Mouse (Mus musculus): Measurements from ENCODE around the gene Spag17. TPM values are rescaled to one million over a fixed set of nuclear protein-coding genes. Genes with fewer than 3 reads are reported as not detected.
"Not testable (repeated sequence)": the region's sequence is repeated elsewhere in the genome, so short reads cannot be mapped to it uniquely, and the experiment has no call there.

The Spag17 gene
- total RNA-seq (2021), result 1 to 10 TPM; 1.1 to 1.2 TPM

DNA sequence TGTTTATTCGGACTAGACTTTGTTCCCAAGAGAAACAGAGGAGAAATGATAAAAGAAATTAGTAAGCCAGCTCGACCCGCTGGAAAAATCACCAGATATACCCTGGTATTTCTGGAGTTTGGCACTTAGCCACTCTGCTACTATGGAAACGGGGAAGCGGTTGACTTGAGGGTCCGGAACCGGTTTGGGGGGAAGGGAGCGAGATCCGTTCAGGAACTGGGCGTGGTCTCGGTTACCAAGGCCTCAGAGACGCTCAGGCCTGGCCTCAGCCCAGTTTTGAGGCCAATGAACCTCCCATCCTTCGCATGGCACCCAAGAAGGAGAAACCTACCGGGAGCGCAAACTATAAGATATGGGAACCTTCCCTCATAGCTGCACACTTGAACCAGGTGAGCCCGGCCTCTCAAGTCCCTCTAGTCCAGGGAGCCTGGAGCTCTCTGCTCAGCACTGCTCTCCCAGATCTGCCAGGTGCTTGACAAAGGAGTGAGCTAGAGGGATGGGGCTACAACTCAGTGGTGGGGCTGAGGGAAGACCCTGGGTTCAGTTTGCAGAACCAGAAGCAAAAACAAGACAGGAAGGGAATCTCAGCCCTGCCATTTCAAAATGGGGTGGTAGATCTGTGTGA is at the start of gene Spag17:
TSS of gene Spag17 (plus strand) at position 220 of the 625 bp plus-strand sequence.
- peak; percentile 34 for DNase-seq
- intact Hi-C loops (cut with DNase I), result no loop called here

DNA sequence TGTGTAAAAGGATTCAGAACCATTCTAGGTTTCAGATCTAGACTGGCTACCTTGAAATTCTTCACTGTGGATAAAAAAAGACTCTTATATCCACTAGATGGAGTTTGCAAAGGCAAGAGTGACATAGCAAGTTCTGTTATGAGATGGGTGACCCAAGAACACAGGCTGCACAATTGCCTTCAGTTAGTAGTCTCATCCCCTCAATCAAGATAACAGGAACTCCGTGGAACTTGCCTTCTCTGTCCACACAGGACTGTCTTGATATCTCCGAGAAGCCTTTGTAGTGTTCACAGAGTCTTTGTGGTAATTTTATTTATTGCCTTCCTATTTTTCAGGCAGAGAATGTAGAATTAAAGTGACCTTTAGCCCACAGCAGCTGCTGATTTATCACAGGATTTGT is 42.9 kb upstream of the Spag17 start:
- intact Hi-C loops (cut with DNase I), result no loop called here
- DNase-seq, result no peak

DNA sequence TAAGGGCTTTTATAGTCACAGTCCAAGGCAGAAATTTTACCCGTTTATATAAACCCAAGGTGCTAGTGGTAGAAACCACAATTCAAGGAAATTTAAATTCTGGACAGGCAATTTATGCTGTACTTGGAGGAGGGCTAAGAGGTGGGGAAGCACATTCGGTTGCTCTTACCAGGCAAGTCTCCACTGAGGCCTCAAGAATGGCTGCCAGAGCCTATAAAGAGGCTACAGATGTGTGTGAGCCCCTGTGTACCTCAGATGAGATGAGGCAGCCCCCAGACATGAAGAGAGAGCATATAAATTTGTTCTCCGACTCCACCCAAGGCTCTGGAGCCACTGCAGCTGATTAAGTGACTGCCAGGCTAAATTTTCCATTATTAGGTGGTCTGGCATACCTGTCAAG is 42.4 kb upstream of the Spag17 start:
- intact Hi-C loops (cut with DNase I), result no loop called here
- no peak for DNase-seq

DNA sequence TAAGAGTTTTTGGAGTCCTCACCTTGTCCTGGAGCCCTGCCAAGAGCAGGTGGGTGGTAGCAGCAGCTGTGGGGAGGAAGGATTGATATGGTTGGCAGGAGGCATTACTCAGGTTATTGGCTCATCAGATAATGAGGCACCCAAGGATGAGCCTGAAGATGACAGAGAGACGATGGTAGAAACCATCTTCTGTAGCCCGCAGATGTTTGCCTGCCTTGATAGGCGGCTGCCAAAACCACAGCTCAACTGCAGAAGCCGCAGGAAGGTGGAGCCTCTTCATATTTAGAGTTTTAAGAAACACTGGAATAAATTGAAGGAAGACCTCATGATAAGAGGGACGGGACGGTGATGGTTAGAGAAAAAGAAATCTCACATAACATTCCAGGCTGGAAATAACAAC is 42.0 kb upstream of the Spag17 start:
- intact Hi-C loops (cut with DNase I), result no loop called here
- DNase-seq, result no peak

DNA sequence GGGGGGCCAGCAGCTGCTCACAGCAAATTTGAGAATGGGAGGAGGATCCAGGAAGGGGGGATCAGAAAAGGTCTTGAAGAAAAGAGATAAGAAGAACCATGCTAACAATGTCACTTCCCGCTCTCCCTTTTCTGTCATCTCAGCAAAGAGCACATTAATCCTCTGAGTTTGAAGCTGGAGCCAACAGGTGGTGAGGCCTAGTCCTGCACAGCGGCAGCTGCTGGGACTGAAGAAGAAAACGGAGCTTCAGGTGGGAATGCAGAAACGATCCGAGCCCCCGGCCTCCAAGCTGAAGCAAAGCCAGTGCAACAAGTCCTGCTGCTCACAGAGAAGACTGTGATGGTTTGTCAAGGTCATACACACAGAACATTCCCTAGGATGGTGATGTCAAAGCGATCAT is 34.3 kb upstream of the Spag17 start:
- intact Hi-C loops (cut with DNase I), result no loop called here
- DNase-seq, result no peak

DNA sequence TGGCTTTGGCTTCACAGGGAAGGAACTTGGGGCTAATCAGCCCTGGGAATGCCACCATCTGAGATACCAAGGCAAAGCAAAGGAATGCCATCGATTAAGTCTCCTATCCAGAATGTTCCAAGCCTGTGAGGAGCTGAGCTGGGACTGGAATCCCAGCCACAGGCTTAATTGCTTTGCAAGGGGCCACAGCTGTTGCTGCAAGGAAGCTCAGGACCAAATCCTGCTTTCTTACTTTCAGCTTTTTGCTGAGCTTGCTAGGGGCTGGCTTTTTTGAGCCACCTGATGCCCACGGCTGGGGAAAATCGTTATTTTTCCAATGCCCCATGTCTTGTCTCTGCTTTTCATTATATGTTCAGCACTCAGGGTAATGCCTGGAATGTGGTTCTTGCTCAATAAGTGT is 30.6 kb upstream of the Spag17 start:
- intact Hi-C loops (cut with DNase I), result no loop called here

DNA sequence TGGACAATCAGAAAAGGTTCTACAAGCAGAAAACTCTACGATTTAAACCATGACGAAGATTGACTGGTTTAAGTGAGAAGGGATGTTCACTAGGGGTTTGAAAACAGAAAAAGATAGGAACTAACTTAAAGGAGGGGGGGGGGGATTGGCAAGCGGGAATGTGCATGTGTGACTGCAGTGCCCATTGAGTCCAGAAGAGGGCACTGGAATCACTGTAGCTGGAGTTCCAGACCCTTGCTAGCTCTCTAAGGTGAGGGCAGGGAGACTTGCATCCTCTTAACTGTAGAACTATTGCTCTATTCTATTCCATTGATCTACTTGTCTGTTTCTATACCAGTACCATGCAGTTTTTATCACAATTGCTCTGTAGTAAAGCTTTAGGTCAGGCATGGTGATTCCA is 26.3 kb upstream of the Spag17 start:
- intact Hi-C loops (cut with DNase I), result no loop called here
- no peak for DNase-seq

More for the DNA sequence above, 30.6 kb upstream of the Spag17 start:
- DNase-seq, result no peak

DNA sequence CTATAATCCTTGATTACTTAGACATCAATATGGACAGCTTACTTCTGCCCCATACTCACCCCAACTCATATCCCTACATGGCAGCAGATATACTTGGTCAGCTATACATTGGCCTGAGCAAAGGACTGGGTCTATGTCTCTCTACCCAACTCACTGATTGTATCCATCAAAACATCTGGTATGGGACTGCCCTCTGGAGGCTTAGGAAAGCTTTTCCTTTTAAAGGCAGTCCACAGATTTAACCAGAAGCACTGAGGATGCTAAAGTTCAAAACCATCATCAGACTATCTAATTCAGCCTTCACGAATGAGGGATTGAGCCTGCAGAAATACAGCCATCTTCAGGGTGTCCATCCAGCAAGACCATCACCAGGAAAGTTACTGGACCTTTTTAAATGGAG is 20.5 kb upstream of the Spag17 start:
- intact Hi-C loops (cut with DNase I), result no loop called here
- no peak for DNase-seq

DNA sequence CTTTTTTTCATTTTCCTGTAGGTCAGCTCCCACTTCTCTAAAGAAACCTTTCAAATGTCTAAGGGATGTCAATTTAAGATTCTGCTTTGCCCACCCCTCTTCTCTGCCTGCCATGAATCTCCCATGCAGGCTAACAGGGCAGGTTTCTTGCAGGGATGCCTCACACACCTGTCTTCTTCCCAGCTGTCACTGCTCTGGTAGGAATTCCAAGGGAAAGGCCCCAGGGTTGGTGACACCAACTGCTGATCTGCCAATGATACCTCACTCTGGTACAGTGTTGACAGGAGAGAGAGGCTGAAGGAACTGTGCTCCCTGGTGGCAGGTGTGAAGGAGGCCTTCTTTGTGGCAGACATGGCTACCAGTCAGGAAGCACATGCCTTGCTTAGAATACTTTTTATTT is 10.1 kb upstream of the Spag17 start:
- intact Hi-C loops (cut with DNase I), result no loop called here
- no peak for DNase-seq

DNA sequence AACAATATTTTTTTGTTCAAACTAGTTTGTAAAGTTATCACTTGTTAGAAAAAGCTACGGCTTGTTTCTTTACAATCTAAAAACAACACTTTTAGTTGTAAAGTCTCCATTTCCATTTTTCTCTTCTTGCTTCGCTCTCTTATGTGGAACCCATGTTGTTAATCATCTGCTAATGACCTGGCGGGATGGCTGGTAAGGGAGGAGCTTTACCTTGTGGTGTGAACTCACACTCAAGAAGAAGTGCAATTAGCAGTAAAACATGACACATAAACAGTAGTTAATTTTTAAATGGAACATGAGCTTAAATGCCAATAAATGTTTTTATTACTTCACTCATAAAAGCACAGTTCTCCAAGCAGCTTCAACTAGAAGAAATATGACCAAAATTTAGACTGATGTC is 3.7 kb upstream of the Spag17 start:
- intact Hi-C loops (cut with DNase I), result no loop called here
- no peak for DNase-seq

DNA sequence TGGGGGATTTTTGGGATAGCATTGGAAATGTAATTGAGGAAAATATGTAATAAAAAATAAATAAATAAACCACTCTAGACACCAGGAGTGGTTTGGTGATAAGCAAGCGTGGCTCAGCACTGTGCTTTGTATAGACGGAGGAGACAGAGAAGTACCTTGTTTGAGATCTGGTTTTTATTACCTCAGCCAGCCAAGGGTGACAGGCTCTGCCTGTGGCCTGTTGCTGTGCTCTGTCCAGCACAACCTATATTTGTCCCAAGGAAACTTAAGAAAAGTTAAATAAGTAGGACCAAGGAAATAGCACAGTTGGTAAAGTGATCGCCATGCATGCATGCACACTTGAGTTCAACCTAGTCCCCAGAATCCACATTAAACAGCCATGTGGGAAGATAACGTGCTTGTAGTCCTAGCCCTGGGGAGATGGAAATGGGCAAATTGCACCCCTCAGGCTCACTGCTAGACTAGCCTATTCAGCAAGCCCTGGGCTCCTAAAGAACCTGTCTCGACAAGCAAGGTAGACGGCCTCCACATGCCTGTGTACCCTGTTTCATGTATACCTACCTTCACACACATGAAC is 1.1 kb upstream of the Spag17 start:
- DNase-seq, result no peak
- intact Hi-C loops (cut with DNase I), result no loop called here

DNA sequence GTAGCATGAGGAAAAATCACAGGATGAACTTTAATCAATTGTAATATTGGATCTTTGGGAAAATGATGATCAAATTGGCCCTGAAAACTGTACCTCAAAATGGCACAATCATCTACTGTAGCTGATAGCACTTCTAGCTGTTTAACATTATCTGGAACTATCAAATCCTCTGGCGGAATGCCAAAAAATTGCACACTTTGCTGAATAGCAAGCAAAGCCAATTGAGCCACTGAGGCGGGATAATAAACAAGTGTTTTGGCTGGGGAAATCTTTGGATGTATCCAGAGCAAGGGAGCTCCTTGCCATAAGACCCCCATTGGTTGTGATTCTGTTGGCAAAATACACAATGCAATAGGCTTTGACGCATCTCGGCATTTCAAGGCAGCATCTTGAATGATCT is 9.5 kb downstream of the Spag17 start:
- DNase-seq; intact Hi-C loops (cut with DNase I): not testable (repeated sequence)

DNA sequence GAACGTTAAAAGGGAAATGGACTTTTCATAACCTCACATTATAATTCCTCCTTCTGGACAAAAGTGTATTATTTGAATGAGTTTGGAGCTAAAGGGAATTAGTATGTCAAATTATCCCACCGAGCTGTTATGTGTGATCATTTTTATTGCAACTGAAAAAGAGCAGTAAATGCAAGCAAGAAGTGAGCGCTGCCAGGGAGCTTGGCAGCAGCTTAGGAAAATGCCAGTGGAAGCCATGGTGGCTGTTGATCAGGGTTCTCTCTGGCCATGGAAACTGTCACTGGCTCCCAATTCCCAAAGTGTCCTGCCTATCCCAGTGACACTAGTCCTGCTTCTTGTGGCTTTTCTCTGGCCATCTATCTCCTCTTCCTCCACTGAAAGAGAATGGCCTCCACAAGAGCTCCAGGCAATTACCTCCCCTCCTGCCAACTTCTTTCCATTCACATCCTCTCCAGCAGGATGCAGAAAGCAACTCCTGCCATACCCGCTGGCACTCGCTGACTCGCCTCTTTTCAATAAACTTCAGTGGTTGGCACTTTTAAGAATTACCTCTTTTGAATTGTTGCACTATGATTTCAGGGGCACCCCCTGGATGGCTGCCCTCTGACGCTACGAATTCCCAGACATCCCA is 28.7 kb downstream of the Spag17 start:
- peak; percentile 12 for DNase-seq
- intact Hi-C loops (cut with DNase I), result no loop called here

DNA sequence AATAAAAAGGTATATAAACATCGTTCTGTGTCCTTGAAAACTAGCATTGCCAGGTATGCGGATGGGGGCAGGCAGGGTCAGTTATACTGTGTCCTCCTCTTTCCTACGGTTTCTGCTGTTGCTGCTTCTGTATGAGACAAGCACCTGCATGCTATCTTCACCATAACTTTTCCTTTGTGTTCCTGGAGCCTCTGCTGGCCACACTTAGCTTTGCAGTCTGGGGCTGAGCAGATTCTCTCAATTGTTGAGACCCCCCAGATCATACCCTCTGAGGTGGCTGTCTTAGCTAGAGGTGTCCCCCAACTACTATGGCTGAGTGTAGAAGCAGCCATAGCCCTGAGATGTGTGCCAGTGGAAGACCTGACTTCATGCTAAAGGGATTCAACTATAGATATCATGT is 37.7 kb downstream of the Spag17 start:
- DNase-seq, result no peak
- intact Hi-C loops (cut with DNase I), result no loop called here

DNA sequence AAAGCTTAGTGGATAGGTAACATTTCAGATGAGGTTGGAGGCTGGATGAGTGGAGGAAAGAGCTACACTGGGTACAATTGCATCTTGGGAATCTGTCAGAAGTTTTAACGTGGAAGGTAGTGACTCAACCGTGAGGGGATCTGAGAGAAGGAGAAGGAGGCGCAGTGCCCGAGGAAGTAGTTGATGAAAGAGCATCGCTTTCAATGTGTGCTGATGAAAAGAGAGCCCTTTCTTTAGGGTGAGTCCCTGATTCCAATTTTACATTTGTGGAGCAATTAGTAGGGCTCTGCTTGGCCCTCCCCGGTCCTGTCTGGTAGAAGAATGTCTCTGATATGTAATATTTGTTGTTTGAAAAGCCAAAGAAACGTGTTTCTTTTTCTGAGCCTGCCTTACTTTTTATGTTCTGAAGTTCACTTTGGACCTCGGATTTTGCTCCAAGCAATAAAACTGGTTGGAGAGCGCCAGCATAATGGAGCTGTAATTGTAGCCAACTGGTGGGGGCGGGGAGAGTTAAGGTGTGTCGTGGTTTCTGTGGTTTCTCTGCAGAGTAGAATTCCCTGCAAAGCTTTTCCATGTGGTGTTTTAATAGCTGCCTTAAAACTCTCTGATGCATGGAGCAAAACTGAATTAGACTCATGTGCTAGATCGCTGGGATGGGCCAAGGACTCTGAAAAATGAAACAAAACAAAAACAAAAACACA is 45.9 kb downstream of the Spag17 start:
- DNase-seq, result no peak
- intact Hi-C loops (cut with DNase I), result no loop called here

DNA sequence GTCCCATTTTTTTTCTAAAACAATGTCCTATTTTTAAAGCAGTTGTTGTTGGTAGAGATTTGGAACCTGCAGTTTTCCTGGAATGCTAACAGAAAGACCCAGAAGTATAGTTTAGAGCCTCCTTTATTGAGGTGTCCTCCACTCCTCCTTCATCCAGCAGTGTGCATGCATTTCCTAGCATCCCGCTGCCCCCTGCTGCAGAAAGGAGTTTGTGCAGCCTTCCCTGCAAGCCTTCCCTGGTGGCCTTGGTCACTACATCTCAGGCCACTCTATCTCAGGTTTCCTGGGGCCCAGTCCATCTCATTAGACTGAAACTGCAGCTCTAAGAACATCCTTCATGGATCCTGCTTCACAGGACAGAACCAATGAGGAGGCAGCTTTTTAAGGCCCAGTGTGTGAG is 51.0 kb downstream of the Spag17 start:
- intact Hi-C loops (cut with DNase I), result loop anchor here (5.0 kb wide), 3 partner anchors 684 to 1039 kb away; no protein-coding TSS in a partner anchor
- DNase-seq, result peak; percentile 20

DNA sequence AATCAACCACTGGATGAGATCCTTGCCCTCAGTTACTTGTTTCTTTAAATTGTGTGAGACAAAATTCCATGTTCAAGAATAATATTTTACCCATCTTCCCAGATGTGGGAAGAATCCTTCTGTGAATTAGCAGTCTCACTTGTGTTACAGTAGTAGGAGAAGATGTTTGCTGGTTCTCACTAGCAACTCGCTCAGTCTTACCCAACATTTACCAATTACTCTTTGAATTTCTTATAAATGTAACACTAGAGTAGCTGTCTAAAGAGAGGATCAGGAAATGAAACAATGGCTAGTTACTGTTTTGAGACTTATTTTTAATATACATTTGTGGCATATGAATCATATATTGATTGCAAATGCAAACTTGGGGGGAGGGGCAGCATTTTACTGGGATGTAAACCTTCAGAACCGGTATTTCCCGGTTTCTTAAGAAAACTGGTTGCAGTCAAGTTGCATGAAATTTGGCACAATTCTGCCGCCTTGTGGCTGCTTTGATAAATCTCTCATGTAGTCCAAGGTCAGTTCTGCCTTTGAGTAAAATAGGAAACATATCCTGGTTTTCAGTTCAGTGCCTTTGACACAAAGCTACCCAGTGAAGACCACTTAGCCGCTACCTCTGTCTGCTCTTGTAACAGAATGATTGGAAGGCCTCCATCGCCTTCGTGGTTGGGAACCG is 53.5 kb downstream of the Spag17 start:
- intact Hi-C loops (cut with DNase I), result loop anchor here (5.0 kb wide), 3 partner anchors 686 to 1041 kb away; no protein-coding TSS in a partner anchor
- peak; percentile 64 for DNase-seq

DNA sequence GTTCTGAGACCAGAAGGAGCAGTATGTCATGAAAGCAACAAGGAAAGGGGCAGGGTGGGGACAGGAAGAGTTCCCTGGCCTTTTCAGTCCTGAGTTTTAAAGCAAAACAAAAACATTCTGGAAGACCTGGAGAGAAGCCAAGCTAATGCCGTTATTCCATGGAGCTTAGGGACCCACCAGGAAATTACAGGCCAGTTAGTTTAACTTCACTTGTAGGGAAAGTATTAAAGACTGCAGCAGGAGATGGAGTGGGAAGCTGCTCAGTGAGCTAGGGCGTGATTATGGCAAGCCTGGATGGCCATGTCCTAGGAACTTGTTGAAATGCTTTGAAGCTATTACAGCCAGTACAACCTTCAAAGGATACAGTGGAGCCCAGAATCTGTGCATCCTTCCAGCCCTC is 60.0 kb downstream of the Spag17 start:
- intact Hi-C loops (cut with DNase I), result loop anchor here (5.0 kb wide), 1 partner anchor 1033 kb away; no protein-coding TSS in a partner anchor
- DNase-seq, result no peak

DNA sequence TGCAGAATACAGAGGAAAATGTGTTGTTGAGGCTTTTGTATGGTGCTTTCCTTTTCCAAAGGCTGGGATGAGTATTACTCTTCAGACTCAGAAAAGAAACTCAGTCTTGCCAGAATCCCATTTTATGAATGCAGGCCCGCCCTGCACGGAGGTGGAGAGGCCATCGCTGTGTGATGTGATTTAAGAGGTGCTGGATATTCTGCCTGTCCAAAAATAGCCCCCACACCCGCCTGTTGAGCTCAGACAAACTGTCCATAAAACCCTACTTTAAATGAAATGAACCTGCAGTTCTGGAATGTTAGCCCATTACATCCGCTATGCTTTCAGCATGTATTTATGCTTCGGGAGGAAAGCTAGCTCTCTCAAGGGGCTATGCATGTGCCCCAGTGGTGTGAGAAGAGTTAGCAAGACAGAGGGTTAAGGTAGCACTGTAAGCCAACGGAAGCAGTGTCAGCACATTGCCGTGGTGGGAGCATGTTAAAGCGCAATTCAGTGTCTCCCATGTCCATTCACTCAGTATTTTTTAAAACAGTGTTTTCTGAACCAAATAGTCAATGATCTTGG is 68.9 kb downstream of the Spag17 start:
- no peak for DNase-seq
- intact Hi-C loops (cut with DNase I), result no loop called here

DNA sequence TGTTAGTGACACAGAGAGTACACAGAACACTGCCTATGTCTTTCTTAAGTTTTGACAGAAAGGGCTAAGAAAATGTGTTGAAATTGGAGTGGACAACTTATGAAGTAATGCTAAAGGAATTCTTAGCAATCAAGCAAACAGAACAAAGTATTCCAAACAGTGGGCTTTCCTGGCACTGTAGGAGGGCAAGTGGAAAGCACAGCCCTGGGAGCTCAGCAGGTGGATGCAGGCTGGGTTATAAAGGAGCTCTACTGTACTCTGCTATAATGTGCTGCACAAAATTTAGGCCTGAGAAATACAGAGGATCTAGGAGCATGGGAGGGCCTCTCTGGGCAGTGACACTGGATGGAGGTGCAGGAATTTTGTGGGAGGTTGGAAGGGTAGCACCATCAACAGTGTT is 71.3 kb downstream of the Spag17 start:
- DNase-seq, result no peak
- intact Hi-C loops (cut with DNase I), result no loop called here

All from left cerebral cortex, postnatal 4 days (tissue).